Mouse (Mus musculus): ENCODE data around the gene Ppp2r2c. TPM values are rescaled to one million over a fixed set of nuclear protein-coding genes. Genes with fewer than 3 reads are reported as not detected.

Gene Ppp2r2c
- total and polyA plus RNA-seq, 3 experiments: 0.05 TPM; not detected in 2

DNA sequence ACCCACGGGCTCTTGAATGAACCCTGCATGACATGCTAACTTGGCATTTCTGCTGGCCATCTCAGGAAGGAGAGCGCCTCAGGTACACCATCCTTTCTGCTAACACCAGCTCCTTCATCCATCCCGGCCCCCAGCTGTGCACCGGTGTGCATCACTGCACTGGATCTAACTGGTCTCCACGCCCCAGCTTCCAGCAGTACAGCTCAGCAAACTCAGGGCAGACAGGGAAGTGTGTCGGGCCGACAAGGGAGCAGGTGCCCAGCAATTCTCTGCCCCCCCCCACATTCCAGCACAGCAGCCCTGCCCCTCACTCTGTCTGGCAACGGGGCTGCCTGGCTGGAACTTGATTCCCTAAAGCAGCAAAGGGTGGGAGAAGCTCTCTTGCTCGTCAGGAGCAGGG, 109.5 kb downstream of the Ppp2r2c start:
- DNase-seq (ENCODE audit: low spot score) (no peak), ATAC-seq (ENCODE audit: extremely low read depth, insufficient number of reproducible peaks, low FRiP score, poor library complexity, severe bottlenecking) (no peak)
- TF ChIP-seq POLR2AphosphoS5 (IDR thresholded peaks at IDR 0.05; ENCODE audit: insufficient replicate concordance, low read depth, low read length) (no peak), CTCF (IDR thresholded peaks at IDR 0.05; ENCODE audit: low read depth, low read length) (no peak), TAL1 (conservative IDR thresholded peaks at IDR 0.05; ENCODE audit: low read depth, low read length) (no peak), GATA2 (IDR thresholded peaks at IDR 0.05; ENCODE audit: borderline replicate concordance, low read depth, low read length) (no peak), GATA1 (IDR thresholded peaks at IDR 0.05; ENCODE audit: borderline replicate concordance, low read length) (no peak)
- H3K36me3 ChIP-seq (replicated peaks): no peaks in the 10 kb centered on the region
- no peaks in the 10 kb centered on the region for H3K27me3 ChIP-seq (ENCODE audit: insufficient read depth, low read length)
- H3K4me1 ChIP-seq (ENCODE audit: insufficient read depth, low read depth, low read length): no peaks in the 10 kb centered on the region
- no peak overlapping the region for H3K4me3 ChIP-seq (ENCODE audit: low read depth, low read length)
- peaks cover 60% of the 10 kb centered on the region for H3K9me3 ChIP-seq (replicated peaks)

DNA sequence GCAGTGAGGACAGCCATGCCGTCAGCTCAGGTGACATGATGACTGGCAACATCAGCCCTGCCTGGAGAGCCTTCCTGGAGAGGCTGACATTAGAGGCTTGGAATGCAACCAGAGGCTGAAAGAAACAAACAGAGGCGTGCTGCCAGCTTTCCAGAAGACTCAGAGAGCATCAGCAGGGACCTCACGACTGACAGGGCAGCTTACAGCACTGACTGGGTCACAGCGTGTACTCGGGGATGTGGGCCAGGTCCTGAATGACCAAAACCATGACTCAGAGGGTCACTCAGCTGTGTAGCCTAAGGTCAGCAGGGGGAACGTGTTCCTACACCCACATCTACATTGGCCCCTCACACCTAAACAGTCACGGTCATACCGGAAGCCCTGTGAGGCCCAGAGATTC, 110.7 kb downstream of the Ppp2r2c start:
- Histone ChIP-seq H3K36me3 (replicated peaks) (no peaks in the 10 kb centered on the region), H3K9me3 (replicated peaks) (peaks cover 52% of the 10 kb centered on the region), H3K4me3 (ENCODE audit: low read depth, low read length) (no peak overlapping the region), H3K4me1 (ENCODE audit: insufficient read depth, low read depth, low read length) (no peaks in the 10 kb centered on the region), H3K27me3 (ENCODE audit: insufficient read depth, low read length) (no peaks in the 10 kb centered on the region)
- TF ChIP-seq GATA2 (IDR thresholded peaks at IDR 0.05; ENCODE audit: borderline replicate concordance, low read depth, low read length) (no peak), CTCF (IDR thresholded peaks at IDR 0.05; ENCODE audit: low read depth, low read length) (no peak), POLR2AphosphoS5 (IDR thresholded peaks at IDR 0.05; ENCODE audit: insufficient replicate concordance, low read depth, low read length) (no peak), TAL1 (conservative IDR thresholded peaks at IDR 0.05; ENCODE audit: low read depth, low read length) (no peak), GATA1 (IDR thresholded peaks at IDR 0.05; ENCODE audit: borderline replicate concordance, low read length) (no peak)
- no peak for ATAC-seq (ENCODE audit: extremely low read depth, insufficient number of reproducible peaks, low FRiP score, poor library complexity, severe bottlenecking)
- no peak for DNase-seq (ENCODE audit: low spot score)

DNA sequence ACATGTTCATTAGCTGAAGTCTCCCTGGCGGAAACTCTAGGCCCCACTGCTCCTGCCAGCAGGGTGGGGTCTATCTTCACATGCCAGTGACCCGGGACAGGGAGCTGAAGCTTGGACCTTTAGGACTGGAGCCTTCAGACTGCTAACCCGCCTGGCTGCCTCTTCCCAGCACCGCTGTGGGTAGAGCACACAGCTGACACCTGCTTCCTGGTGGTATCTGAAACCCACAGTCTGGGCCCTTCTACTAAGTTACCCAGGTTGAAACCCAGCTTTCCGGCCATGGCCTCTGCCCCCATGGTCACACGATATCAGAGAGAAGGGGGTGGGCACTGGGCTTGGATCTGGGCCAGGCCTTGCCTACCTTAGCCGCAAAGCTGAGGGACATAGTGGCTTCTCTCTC, 111.3 kb downstream of the Ppp2r2c start:
- H3K36me3 ChIP-seq (replicated peaks): no peaks in the 10 kb centered on the region
- DNase-seq (ENCODE audit: low spot score): no peak
- no peaks in the 10 kb centered on the region for H3K4me1 ChIP-seq (ENCODE audit: insufficient read depth, low read depth, low read length)
- H3K27me3 ChIP-seq (ENCODE audit: insufficient read depth, low read length): no peaks in the 10 kb centered on the region
- ATAC-seq (ENCODE audit: extremely low read depth, insufficient number of reproducible peaks, low FRiP score, poor library complexity, severe bottlenecking): no peak
- no peak for TF ChIP-seq CTCF (IDR thresholded peaks at IDR 0.05; ENCODE audit: low read depth, low read length)
- no peak for TF ChIP-seq POLR2AphosphoS5 (IDR thresholded peaks at IDR 0.05; ENCODE audit: insufficient replicate concordance, low read depth, low read length)
- H3K4me3 ChIP-seq (ENCODE audit: low read depth, low read length): no peak overlapping the region
- peaks cover 48% of the 10 kb centered on the region for H3K9me3 ChIP-seq (replicated peaks)

DNA sequence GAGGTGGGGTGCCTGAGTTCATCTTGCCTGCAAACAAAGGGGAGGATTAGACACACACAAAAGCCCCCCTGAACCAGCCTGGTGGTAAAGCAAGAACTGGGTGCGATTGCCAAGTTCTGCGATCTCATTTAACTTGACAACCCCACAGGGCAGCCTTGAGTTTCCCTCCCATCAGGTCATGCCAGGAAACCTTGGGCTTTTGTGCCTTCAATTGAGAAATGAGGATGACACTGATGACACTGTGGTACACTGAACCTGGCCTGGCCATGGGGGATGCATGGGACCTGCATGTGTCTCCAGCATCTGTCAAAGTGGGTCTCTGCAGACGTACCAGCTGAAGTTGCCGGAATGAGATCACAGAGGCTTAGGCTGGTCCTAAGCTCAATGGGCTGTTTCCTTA, 114.0 kb downstream of the Ppp2r2c start:
- Histone ChIP-seq H3K9me3 (replicated peaks) (peaks cover 41% of the 10 kb centered on the region), H3K36me3 (replicated peaks) (no peaks in the 10 kb centered on the region), H3K4me1 (ENCODE audit: insufficient read depth, low read depth, low read length) (no peaks in the 10 kb centered on the region), H3K4me3 (ENCODE audit: low read depth, low read length) (no peak overlapping the region), H3K27me3 (ENCODE audit: insufficient read depth, low read length) (no peaks in the 10 kb centered on the region)
- TF ChIP-seq GATA2 (IDR thresholded peaks at IDR 0.05; ENCODE audit: borderline replicate concordance, low read depth, low read length) (no peak), GATA1 (IDR thresholded peaks at IDR 0.05; ENCODE audit: borderline replicate concordance, low read length) (no peak), CTCF (IDR thresholded peaks at IDR 0.05; ENCODE audit: low read depth, low read length) (no peak), POLR2AphosphoS5 (IDR thresholded peaks at IDR 0.05; ENCODE audit: insufficient replicate concordance, low read depth, low read length) (no peak), TAL1 (conservative IDR thresholded peaks at IDR 0.05; ENCODE audit: low read depth, low read length) (no peak)
- DNase-seq (ENCODE audit: low spot score): no peak
- no peak for ATAC-seq (ENCODE audit: extremely low read depth, insufficient number of reproducible peaks, low FRiP score, poor library complexity, severe bottlenecking)

DNA sequence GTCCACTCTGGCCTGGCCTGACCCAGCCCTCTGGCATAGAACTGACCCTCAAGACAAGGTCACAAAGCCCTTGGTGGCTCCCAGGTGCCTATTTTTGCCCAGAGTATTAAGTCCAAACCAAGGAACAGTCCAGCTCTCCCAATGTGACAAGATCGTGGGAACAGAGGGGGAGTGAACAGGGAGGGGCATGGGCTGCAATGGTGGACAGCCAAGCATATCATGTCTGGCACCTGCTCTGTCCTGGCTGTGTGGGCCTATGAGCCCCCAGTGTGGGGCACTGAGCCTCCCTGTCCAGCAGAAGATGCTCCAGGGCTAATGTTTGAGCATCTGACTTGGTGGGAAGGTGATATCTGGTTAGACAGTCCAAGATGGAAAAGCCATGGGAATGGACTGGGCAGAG, 118.3 kb downstream of the Ppp2r2c start:
- Histone ChIP-seq H3K4me3 (ENCODE audit: low read depth, low read length) (no peak overlapping the region), H3K36me3 (replicated peaks) (no peaks in the 10 kb centered on the region), H3K27me3 (ENCODE audit: insufficient read depth, low read length) (no peaks in the 10 kb centered on the region; the same call in 1 of the 2 replicates), H3K9me3 (replicated peaks) (peaks cover 35% of the 10 kb centered on the region), H3K4me1 (ENCODE audit: insufficient read depth, low read depth, low read length) (no peaks in the 10 kb centered on the region)
- DNase-seq (ENCODE audit: low spot score): no peak
- no peak for ATAC-seq (ENCODE audit: extremely low read depth, insufficient number of reproducible peaks, low FRiP score, poor library complexity, severe bottlenecking)
- no peak for TF ChIP-seq TAL1 (conservative IDR thresholded peaks at IDR 0.05; ENCODE audit: low read depth, low read length)
- TF ChIP-seq GATA2 (IDR thresholded peaks at IDR 0.05; ENCODE audit: borderline replicate concordance, low read depth, low read length): no peak
- no peak for TF ChIP-seq CTCF (IDR thresholded peaks at IDR 0.05; ENCODE audit: low read depth, low read length)
- TF ChIP-seq GATA1 (IDR thresholded peaks at IDR 0.05; ENCODE audit: borderline replicate concordance, low read length): no peak
- TF ChIP-seq POLR2AphosphoS5 (IDR thresholded peaks at IDR 0.05; ENCODE audit: insufficient replicate concordance, low read depth, low read length): no peak

DNA sequence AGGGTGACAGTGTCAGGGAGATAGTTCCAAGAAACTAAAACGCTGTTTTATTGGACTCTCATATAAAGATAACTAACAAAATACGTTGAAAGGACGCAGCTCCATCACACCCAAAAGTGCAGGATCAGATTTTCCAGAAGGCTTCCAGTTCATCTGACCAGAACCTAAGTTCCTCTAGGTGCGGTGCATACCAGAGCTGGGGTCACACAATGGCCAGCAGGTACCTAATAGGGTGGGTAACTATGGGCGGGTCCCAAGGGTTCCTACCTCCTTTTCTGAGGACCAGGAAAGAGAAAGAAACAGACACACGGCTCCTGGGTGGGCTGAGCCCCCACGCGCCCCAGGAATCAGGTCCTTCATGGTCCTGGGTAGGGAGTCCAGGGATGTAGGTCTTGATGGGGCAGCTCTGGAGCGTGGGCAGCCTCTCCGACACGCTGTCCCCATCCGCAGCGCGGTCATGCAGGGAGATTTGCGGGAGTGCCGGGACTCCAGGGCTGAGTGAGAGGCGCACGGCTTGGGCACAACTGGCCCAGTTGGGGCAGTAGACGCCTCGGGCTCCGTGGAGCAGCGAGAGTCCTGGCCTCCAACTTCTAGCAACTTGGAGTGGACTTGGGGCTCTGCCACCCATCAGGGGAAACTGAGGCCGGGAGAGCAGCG, 119.9 kb downstream of the Ppp2r2c start:
- no peak for TF ChIP-seq GATA2 (IDR thresholded peaks at IDR 0.05; ENCODE audit: borderline replicate concordance, low read depth, low read length)
- no peak for TF ChIP-seq GATA1 (IDR thresholded peaks at IDR 0.05; ENCODE audit: borderline replicate concordance, low read length)
- TF ChIP-seq CTCF (IDR thresholded peaks at IDR 0.05; ENCODE audit: low read depth, low read length): no peak
- no peak for TF ChIP-seq TAL1 (conservative IDR thresholded peaks at IDR 0.05; ENCODE audit: low read depth, low read length)
- no peak for TF ChIP-seq POLR2AphosphoS5 (IDR thresholded peaks at IDR 0.05; ENCODE audit: insufficient replicate concordance, low read depth, low read length)
- Histone ChIP-seq H3K4me1 (ENCODE audit: insufficient read depth, low read depth, low read length) (no peaks in the 10 kb centered on the region), H3K4me3 (ENCODE audit: low read depth, low read length) (no peak overlapping the region), H3K27me3 (ENCODE audit: insufficient read depth, low read length) (no peaks in the 10 kb centered on the region; the same call in 1 of the 2 replicates), H3K9me3 (replicated peaks) (peaks cover 30% of the 10 kb centered on the region), H3K36me3 (replicated peaks) (no peaks in the 10 kb centered on the region)
- no peak for DNase-seq (ENCODE audit: low spot score)
- no peak for ATAC-seq (ENCODE audit: extremely low read depth, insufficient number of reproducible peaks, low FRiP score, poor library complexity, severe bottlenecking)
